Mouse (Mus musculus): Measurements from ENCODE around the gene Kremen1. TPM values are rescaled to one million over a fixed set of nuclear protein-coding genes. Genes with fewer than 3 reads are reported as not detected.

Gene Kremen1
- total and polyA plus RNA-seq, 2 experiments from 2014 or later: 2.3 to 11.2 TPM

- no peak overlapping the region for H3K4me2 ChIP-seq (ENCODE audit: low read depth, low read length, poor library complexity, severe bottlenecking)
- TF ChIP-seq CTCF (IDR thresholded peaks at IDR 0.05): no peak
- no peaks in the 10 kb centered on the region for H3K27me3 ChIP-seq (ENCODE audit: insufficient read depth, low read length)
- DNase-seq (ENCODE audit: low spot score): no peak
- no peak overlapping the region for H3K4me3 ChIP-seq (ENCODE audit: low read depth, low read length)
- H3K9ac ChIP-seq (replicated peaks; ENCODE audit: low read length, poor library complexity, severe bottlenecking): no peak overlapping the region
- no peaks in the 10 kb centered on the region for H3K36me3 ChIP-seq (ENCODE audit: insufficient read depth, low read length)
- no peak overlapping the region for H3K27ac ChIP-seq (ENCODE audit: low read depth, low read length)
- H3K9me3 ChIP-seq (ENCODE audit: low read length): no peaks in the 10 kb centered on the region
- H3K4me1 ChIP-seq (ENCODE audit: insufficient read depth, low read length): no peaks in the 10 kb centered on the region
- 0 out of 2 replicates have a peak, but pooled peaks have one; percentile 8 for ATAC-seq (ENCODE audit: low FRiP score)
- 86% methylated on average over 5 of the region's 5 CpGs for WGBS
Measured at GRCm38 (mm10) chr11:5197068-5197467, 64.3 kb downstream of the Kremen1 start.

GRCm38 (mm10) chr11:5196583-5196982 lies 64.8 kb downstream of the Kremen1 start:
- no peak overlapping the region for H3K4me2 ChIP-seq (ENCODE audit: low read depth, low read length, poor library complexity, severe bottlenecking)
- no peak overlapping the region for H3K4me3 ChIP-seq (ENCODE audit: low read depth, low read length)
- ATAC-seq (ENCODE audit: low FRiP score): no peak
- no peaks in the 10 kb centered on the region for H3K9me3 ChIP-seq (ENCODE audit: low read length)
- H3K36me3 ChIP-seq (ENCODE audit: insufficient read depth, low read length): no peaks in the 10 kb centered on the region
- 61% methylated on average over 7 of the region's 7 CpGs for WGBS
- H3K9ac ChIP-seq (replicated peaks; ENCODE audit: low read length, poor library complexity, severe bottlenecking): no peak overlapping the region
- H3K27ac ChIP-seq (ENCODE audit: low read depth, low read length): no peak overlapping the region
- TF ChIP-seq CTCF (IDR thresholded peaks at IDR 0.05): no peak
- no peak for DNase-seq (ENCODE audit: low spot score)
- no peaks in the 10 kb centered on the region for H3K4me1 ChIP-seq (ENCODE audit: insufficient read depth, low read length)
- no peaks in the 10 kb centered on the region for H3K27me3 ChIP-seq (ENCODE audit: insufficient read depth, low read length)

GRCm38 (mm10) chr11:5193576-5193881 lies 67.8 kb downstream of the Kremen1 start:
- 85% methylated on average over 1 of the region's 1 CpGs for WGBS
- Histone ChIP-seq H3K4me3 (ENCODE audit: low read depth, low read length) (no peak overlapping the region), H3K27ac (ENCODE audit: low read depth, low read length) (no peak overlapping the region), H3K9ac (replicated peaks; ENCODE audit: low read length, poor library complexity, severe bottlenecking) (no peak overlapping the region), H3K36me3 (ENCODE audit: insufficient read depth, low read length) (no peaks in the 10 kb centered on the region), H3K27me3 (ENCODE audit: insufficient read depth, low read length) (no peaks in the 10 kb centered on the region), H3K4me1 (ENCODE audit: insufficient read depth, low read length) (no peaks in the 10 kb centered on the region), H3K9me3 (ENCODE audit: low read length) (no peaks in the 10 kb centered on the region), H3K4me2 (ENCODE audit: low read depth, low read length, poor library complexity, severe bottlenecking) (no peak overlapping the region)
- no peak for TF ChIP-seq CTCF (IDR thresholded peaks at IDR 0.05)
- DNase-seq (ENCODE audit: low spot score): no peak
- ATAC-seq (ENCODE audit: low FRiP score): no peak

- ATAC-seq (ENCODE audit: low FRiP score): no peak
- WGBS: 89% methylated on average over 8 of the region's 8 CpGs
Measured at GRCm38 (mm10) chr11:5192840-5193575, 68.3 kb downstream of the Kremen1 start.

GRCm38 (mm10) chr11:5192084-5192516 lies 69.3 kb downstream of the Kremen1 start:
- Histone ChIP-seq H3K4me3 (ENCODE audit: low read depth, low read length) (no peak overlapping the region), H3K4me2 (ENCODE audit: low read depth, low read length, poor library complexity, severe bottlenecking) (no peak overlapping the region), H3K36me3 (ENCODE audit: insufficient read depth, low read length) (no peaks in the 10 kb centered on the region), H3K9ac (replicated peaks; ENCODE audit: low read length, poor library complexity, severe bottlenecking) (no peak overlapping the region), H3K27me3 (ENCODE audit: insufficient read depth, low read length) (no peaks in the 10 kb centered on the region), H3K27ac (ENCODE audit: low read depth, low read length) (no peak overlapping the region), H3K4me1 (ENCODE audit: insufficient read depth, low read length) (no peaks in the 10 kb centered on the region), H3K9me3 (ENCODE audit: low read length) (no peaks in the 10 kb centered on the region)
- 66% methylated on average over 9 of the region's 9 CpGs for WGBS
- no peak for DNase-seq (ENCODE audit: low spot score)
- no peak; the same call in 1 of the 2 replicates for ATAC-seq (ENCODE audit: low FRiP score)
- no peak for TF ChIP-seq CTCF (IDR thresholded peaks at IDR 0.05)

More at GRCm38 (mm10) chr11:5192840-5193575, 68.3 kb downstream of the Kremen1 start:
- Histone ChIP-seq H3K4me2 (ENCODE audit: low read depth, low read length, poor library complexity, severe bottlenecking) (no peak overlapping the region), H3K9me3 (ENCODE audit: low read length) (no peaks in the 10 kb centered on the region), H3K4me1 (ENCODE audit: insufficient read depth, low read length) (no peaks in the 10 kb centered on the region), H3K36me3 (ENCODE audit: insufficient read depth, low read length) (no peaks in the 10 kb centered on the region), H3K4me3 (ENCODE audit: low read depth, low read length) (no peak overlapping the region), H3K27ac (ENCODE audit: low read depth, low read length) (no peak overlapping the region), H3K9ac (replicated peaks; ENCODE audit: low read length, poor library complexity, severe bottlenecking) (no peak overlapping the region), H3K27me3 (ENCODE audit: insufficient read depth, low read length) (no peaks in the 10 kb centered on the region)
- DNase-seq (ENCODE audit: low spot score): no peak
- TF ChIP-seq CTCF (IDR thresholded peaks at IDR 0.05): no peak

- Histone ChIP-seq H3K27me3 (ENCODE audit: insufficient read depth, low read length) (no peaks in the 10 kb centered on the region), H3K9ac (replicated peaks; ENCODE audit: low read length, poor library complexity, severe bottlenecking) (no peak overlapping the region), H3K4me1 (ENCODE audit: insufficient read depth, low read length) (no peaks in the 10 kb centered on the region; the same call in 1 of the 2 replicates), H3K4me2 (ENCODE audit: low read depth, low read length, poor library complexity, severe bottlenecking) (no peak overlapping the region), H3K4me3 (ENCODE audit: low read depth, low read length) (no peak overlapping the region), H3K36me3 (ENCODE audit: insufficient read depth, low read length) (no peaks in the 10 kb centered on the region), H3K27ac (ENCODE audit: low read depth, low read length) (no peak overlapping the region), H3K9me3 (ENCODE audit: low read length) (no peaks in the 10 kb centered on the region)
- TF ChIP-seq CTCF (IDR thresholded peaks at IDR 0.05): no peak
- DNase-seq (ENCODE audit: low spot score): peak; percentile 69
- peak; percentile 48 for ATAC-seq (ENCODE audit: low FRiP score)
- WGBS: 46% methylated on average over 9 of the region's 9 CpGs
Measured at GRCm38 (mm10) chr11:5189239-5189933, 72.0 kb downstream of the Kremen1 start.

Measured in midbrain, postnatal 0 days (tissue).